Mouse (Mus musculus) lung, postnatal 0 days (tissue): ENCODE measurements at regions not wholly inside any gene's neighbourhood (a gene's known extent, or its start where the extent isn't known, plus 50 kb on each side); places are given as distances from the start of the nearest gene placed in this dataset.
A peak's percentile ranks its signal among the peaks of the same experiment; 100 is the strongest.

Source experiments
- ATAC-seq: fragments of 200-750 bp; cut with Nextera tagmentation; 2 replicates; pipeline ENCODE4 v1.8.0; 2017; ENCODE audit warnings: moderate library complexity
- DNase-seq: peaks from one replicate; pipeline ENCODE4 v3.0.0-alpha.2; 2016; ENCODE audit warnings: low spot score
- H3K27ac ChIP-seq: fragments of 300-500 bp; sonication (generic); 2 replicates; pipeline ENCODE4 v1.5.1; 2014; ENCODE audit warnings: antibody characterized with exemption, mild to moderate bottlenecking, low read length, mixed read lengths
- H3K27me3 ChIP-seq: fragments of 300-500 bp; sonication (generic); replicated peaks from 2 replicates; pipeline ENCODE4 v1.6.1; 2014; ENCODE audit warnings: low read length, mixed read lengths; ENCODE audit not compliant: insufficient read depth
- H3K36me3 ChIP-seq: fragments of 300-500 bp; sonication (generic); 2 replicates; pipeline ENCODE4 v1.6.1; 2014; ENCODE audit warnings: low read length, mixed read lengths; ENCODE audit not compliant: insufficient read depth
- H3K4me1 ChIP-seq: fragments of 300-500 bp; sonication (generic); 2 replicates; pipeline ENCODE4 v1.6.1; 2014; ENCODE audit warnings: antibody characterized with exemption, low read depth, low read length, mixed read lengths; ENCODE audit not compliant: insufficient read depth
- H3K4me2 ChIP-seq: fragments of 300-500 bp; sonication (generic); replicated peaks from 2 replicates; pipeline ENCODE4 v1.6.1; 2014; ENCODE audit warnings: low read depth, mild to moderate bottlenecking, low read length, moderate library complexity, mixed read lengths
- H3K4me3 ChIP-seq: fragments of 300-500 bp; sonication (generic); 2 replicates; pipeline ENCODE4 v1.5.1; 2014; ENCODE audit warnings: low read depth, low read length
- H3K9ac ChIP-seq: fragments of 300-500 bp; sonication (generic); replicated peaks from 2 replicates; pipeline ENCODE4 v1.6.1; 2014; ENCODE audit warnings: low read depth, mild to moderate bottlenecking
- H3K9me3 ChIP-seq: fragments of 300-500 bp; sonication (generic); 2 replicates; pipeline ENCODE4 v1.6.1; 2016; ENCODE audit warnings: low read length, mixed read lengths
- CTCF ChIP-seq: IDR thresholded peaks from 2 replicates; pipeline ENCODE4 v1.5.1; 2016; ENCODE audit warnings: antibody characterized with exemption, mild to moderate bottlenecking
- EP300 ChIP-seq: IDR thresholded peaks from 2 replicates; pipeline ENCODE4 v1.6.1; 2016; ENCODE audit warnings: antibody characterized with exemption, mild to moderate bottlenecking, control low read depth
- WGBS: fragments of 180-500 bp; shearing (Covaris S2); extraction: QIAGEN DNeasy Blood & Tissue Kit; methylation state at CpG from one replicate; pipeline ENCODE4 v1.1.7; 2014; 5-methylcytosine and 5-hydroxymethylcytosine counted together

DNA sequence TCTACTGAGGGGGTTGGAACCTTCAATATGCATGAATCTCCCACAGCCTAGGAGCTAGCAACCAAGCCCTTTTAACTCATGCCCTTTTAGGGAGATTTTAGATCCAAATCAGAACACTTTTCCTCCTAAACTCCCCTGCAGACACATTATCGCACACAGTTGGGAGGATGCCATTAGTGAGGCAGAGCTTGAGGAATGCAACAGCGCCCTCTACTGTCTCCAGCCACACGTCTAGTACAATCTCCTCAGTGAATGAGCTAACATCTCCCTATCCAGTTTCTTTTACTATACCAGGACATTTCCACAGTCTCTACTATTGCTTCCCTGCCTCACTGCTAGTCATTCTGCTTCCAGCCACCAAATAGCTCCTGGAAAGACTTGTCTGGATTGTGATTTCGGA, 59.3 kb downstream of the 1700080O16Rik start:
- no peaks in the 10 kb centered on the region for H3K4me1 ChIP-seq
- no peak overlapping the region for H3K4me3 ChIP-seq
- H3K4me2 ChIP-seq, result no peak overlapping the region
- DNase-seq (peak; percentile 74), ATAC-seq (no peak)
- TF ChIP-seq CTCF (peak; percentile 75), EP300 (no peak)
- no peaks in the 10 kb centered on the region for H3K27me3 ChIP-seq
- H3K9me3 ChIP-seq, result no peaks in the 10 kb centered on the region
- no peaks in the 10 kb centered on the region for H3K36me3 ChIP-seq
- H3K27ac ChIP-seq, result no peak overlapping the region
- WGBS, result 17% methylated on average over 4 of the region's 4 CpGs
- H3K9ac ChIP-seq, result no peak overlapping the region

DNA sequence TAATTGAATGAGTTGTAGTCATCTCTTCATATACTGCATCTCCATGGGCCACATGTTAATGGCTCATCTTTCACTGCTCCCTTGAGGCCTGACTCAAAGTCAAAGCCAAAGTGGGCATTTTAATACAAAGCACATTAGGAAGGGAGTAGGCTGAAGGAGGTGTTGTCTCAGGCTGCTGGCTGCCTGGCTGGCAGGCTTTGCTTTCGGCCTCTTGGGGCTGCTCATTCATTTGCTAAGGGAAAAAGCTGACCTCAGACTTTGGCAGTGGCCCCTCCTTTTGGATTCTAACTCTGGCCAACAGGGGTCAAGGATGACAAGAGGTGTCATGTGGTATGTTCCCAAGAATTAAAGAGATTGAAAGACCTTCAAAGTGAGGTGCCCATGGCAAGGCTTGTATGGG, 61.0 kb downstream of the 1700080O16Rik start:
- Histone ChIP-seq H3K27me3 (no peaks in the 10 kb centered on the region), H3K4me2 (no peak overlapping the region), H3K27ac (no peak overlapping the region), H3K9ac (no peak overlapping the region), H3K4me1 (no peaks in the 10 kb centered on the region), H3K36me3 (no peaks in the 10 kb centered on the region), H3K9me3 (no peaks in the 10 kb centered on the region), H3K4me3 (no peak overlapping the region)
- no peak for TF ChIP-seq CTCF
- no peak for TF ChIP-seq EP300
- 50% methylated on average over 1 of the region's 1 CpGs for WGBS
- DNase-seq (no peak), ATAC-seq (no peak)

DNA sequence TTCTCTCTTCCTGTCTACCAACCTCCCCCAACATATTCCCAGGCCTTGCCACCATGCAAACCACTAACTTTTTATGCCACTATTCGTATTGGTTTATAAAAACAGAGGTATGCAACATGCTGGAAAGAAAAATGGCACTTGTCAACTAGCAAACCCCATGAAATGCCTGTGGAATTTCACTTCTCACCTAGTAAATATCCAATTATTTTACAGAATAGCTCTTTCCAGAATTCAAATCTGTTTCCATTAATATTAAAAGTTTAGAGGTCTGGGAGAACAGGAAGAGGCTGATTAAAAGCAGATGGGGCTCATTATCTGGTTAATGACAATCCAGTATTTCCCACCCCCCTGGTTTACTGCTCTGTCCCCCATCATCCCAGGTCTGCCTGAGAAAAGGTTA, 62.0 kb downstream of the 1700080O16Rik start:
- Histone ChIP-seq H3K9me3 (no peaks in the 10 kb centered on the region), H3K9ac (no peak overlapping the region), H3K4me1 (no peaks in the 10 kb centered on the region), H3K4me3 (no peak overlapping the region), H3K36me3 (no peaks in the 10 kb centered on the region), H3K27ac (no peak overlapping the region), H3K27me3 (no peaks in the 10 kb centered on the region), H3K4me2 (no peak overlapping the region)
- ATAC-seq, result no peak
- DNase-seq, result no peak
- WGBS, result 54% methylated on average over 1 of the region's 1 CpGs
- TF ChIP-seq CTCF (no peak), EP300 (no peak)

DNA sequence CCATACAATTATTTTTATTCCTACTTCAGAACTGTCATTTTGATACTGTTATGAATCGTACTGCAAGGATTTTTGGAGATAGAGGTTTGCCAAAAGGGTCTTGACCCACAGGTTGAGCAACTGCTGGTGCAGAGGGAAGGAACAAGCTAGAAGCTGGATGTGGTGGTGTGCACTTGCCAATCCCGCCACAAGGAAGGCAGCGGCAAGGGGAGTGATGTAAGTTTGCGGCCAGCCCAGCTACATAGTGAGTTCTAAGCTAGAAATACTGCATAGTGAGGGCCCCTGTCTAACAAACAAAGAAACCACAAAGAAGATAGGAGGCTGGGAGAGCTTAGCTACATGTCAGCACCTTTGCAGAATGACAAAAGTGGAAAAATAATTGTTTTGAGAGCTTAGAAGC, 74.1 kb downstream of the 1700080O16Rik start:
- 68% methylated on average over 4 of the region's 4 CpGs for WGBS
- no peak overlapping the region for H3K4me2 ChIP-seq
- H3K9me3 ChIP-seq, result no peaks in the 10 kb centered on the region
- no peaks in the 10 kb centered on the region for H3K36me3 ChIP-seq
- H3K27me3 ChIP-seq, result no peaks in the 10 kb centered on the region
- no peak overlapping the region for H3K4me3 ChIP-seq
- ATAC-seq, result no peak
- H3K27ac ChIP-seq, result no peak overlapping the region
- H3K9ac ChIP-seq, result no peak overlapping the region
- DNase-seq, result no peak
- no peak for TF ChIP-seq EP300
- no peak for TF ChIP-seq CTCF
- no peaks in the 10 kb centered on the region for H3K4me1 ChIP-seq

DNA sequence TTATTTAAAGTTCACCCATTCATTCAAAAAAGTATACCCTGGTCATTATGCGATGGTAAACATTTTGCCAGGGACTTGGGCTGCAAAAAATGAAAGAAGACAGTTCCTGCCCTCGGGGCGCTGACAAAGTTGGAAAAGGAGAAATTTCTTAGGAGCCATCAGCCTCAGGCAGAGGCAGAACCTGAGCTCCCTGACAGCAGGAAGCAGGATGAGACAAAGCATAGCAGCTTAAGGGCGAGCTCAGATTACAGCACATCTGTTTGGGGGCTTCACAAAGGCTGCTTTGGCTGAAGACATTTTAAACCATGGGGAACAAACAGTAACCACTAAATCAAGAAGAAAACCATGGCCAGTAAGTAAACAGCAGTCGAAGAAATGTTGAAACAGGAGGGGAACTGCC, 75.5 kb downstream of the 1700080O16Rik start:
- Histone ChIP-seq H3K27ac (no peak overlapping the region), H3K4me3 (no peak overlapping the region), H3K9me3 (no peaks in the 10 kb centered on the region), H3K36me3 (no peaks in the 10 kb centered on the region), H3K9ac (no peak overlapping the region), H3K4me1 (no peaks in the 10 kb centered on the region), H3K27me3 (no peaks in the 10 kb centered on the region), H3K4me2 (no peak overlapping the region)
- TF ChIP-seq CTCF (no peak), EP300 (no peak)
- no peak for DNase-seq
- ATAC-seq, result no peak
- WGBS, result 30% methylated on average over 5 of the region's 5 CpGs

DNA sequence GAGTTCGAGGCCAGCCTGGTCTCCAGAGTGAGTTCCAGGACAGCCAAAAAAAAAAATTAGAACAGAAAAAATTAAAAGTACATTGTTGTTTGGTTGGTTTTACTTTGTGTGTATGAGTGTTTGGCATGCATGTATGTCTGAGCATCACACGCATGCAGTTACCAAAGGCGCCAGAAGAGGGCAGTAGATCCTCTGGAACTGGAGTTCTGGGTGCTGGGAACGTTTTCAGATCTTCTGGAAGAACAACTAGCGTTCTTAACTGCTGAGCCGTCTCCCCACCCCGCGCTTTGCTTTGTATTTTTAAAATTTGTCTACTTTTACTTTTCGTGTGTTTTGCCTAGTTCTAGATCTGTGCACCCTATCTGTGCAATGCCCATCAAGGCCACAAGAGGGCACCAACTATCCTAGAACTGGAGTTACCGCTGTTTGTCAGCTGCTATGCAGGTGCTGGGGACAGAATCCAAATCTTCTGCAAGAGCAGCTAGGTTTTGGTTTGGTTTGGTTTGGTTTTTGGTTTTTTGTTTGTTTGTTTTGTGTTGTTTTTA, 76.9 kb downstream of the 1700080O16Rik start:
- TF ChIP-seq EP300, result no peak
- no peak; the same call in 1 of the 2 replicates for TF ChIP-seq CTCF
- 75% methylated on average over 10 of the region's 10 CpGs for WGBS
- no peaks in the 10 kb centered on the region for H3K9me3 ChIP-seq

DNA sequence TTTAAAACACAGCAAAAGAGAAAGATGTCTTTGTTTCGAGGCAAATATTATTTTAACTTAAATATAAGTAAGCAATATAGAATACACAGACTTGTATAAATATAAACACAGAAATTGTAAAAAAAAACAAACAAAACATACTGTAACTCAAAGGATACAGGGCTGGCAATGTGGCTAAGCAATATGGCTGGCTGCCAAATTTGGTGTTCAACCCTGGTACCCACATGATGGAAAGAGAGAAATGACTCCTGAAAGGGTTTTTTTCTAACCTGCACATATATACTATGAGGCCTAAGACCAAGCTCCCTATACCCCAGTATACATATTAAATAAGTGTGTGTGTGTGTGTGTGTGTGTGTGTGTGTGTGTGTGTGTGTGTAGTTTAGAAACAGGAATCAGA, 79.9 kb downstream of the 1700080O16Rik start:
- Histone ChIP-seq H3K4me2 (no peak overlapping the region), H3K27ac (no peak overlapping the region), H3K9me3 (no peaks in the 10 kb centered on the region), H3K27me3 (no peaks in the 10 kb centered on the region), H3K36me3 (no peaks in the 10 kb centered on the region), H3K4me1 (no peaks in the 10 kb centered on the region), H3K4me3 (no peak overlapping the region), H3K9ac (no peak overlapping the region)
- no peak for DNase-seq
- 61% methylated on average over 1 of the region's 1 CpGs for WGBS
- TF ChIP-seq CTCF, result no peak
- no peak for TF ChIP-seq EP300
- ATAC-seq, result no peak

More for the DNA sequence above, 76.9 kb downstream of the 1700080O16Rik start:
- ATAC-seq (no peak), DNase-seq (no peak)
- H3K4me3 ChIP-seq, result no peak overlapping the region
- no peaks in the 10 kb centered on the region for H3K27me3 ChIP-seq
- H3K36me3 ChIP-seq, result no peaks in the 10 kb centered on the region
- no peaks in the 10 kb centered on the region for H3K4me1 ChIP-seq
- no peak overlapping the region for H3K27ac ChIP-seq
- no peak overlapping the region for H3K4me2 ChIP-seq
- no peak overlapping the region for H3K9ac ChIP-seq
